Mouse (Mus musculus): ENCODE measurements around the gene Hbb-bt. TPM values are rescaled to one million over a fixed set of nuclear protein-coding genes. Genes with fewer than 3 reads are reported as not detected.
"Not testable (repeated sequence)": the region's sequence is repeated elsewhere in the genome, so short reads cannot be mapped to it uniquely, and the experiment has no call there.

Hbb-bt gene
- total RNA-seq, 1 experiment from 2014 or later, result 18.6 TPM

DNA sequence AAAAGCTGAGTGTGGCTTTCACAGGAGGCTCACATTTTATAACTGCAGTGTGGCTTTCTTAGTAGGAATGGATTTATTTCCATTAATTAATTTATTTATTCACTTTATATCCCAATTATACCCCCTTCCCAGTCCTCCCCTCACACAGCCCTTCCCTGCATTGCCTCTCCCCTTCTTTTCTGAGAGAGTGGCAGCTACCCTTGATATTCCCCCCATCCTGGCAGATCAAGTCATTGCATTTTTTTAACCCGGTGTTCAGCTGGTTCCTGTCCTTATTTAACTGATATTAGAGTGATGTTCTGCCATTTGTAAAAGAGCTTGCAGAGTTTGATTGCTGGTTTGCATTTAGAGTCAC, 4.0 kb downstream of the Hbb-bt start:
- ATAC-seq (replicated peaks; ENCODE audit: low read depth, poor library complexity, severe bottlenecking), result no peak

DNA sequence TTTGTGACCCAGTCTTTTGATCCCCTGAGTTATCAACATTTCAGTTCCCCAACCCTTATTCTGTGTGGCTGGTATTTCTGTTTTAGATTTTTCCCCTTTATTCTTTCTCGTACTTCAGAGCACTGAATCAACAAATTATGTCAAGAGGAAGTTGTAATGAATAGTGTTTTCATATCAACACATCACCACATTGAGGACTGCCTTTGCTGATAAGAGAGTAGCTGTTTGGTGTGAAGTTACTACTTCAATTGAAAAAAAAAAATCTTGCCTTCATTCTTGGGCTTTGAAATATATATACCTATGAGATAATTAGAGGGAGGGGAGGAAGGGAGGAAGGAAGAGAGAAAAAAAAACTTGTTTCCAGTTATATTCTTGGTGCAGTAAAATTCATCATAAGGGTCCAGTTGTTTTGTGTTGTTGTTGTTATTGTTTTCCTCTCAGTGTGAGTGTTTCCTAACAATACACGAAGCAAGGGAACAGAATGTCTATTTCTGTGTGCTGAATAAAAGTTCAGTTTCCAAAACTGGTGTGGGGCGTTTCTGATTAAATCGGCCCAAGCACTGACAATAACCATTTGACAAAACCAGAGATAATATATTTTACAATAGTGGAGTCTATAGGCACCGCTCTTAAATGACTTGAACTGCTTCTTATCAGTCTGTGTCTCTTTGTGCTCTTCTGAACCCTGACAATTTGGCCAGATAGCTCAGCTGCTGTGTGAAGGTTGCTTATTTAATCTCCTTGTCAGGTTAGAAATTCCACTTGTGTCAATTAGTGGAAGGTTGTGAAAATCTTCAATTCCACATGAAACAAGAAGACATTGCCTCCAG, 4.6 kb downstream of the Hbb-bt start:
- ATAC-seq (replicated peaks; ENCODE audit: low read depth, poor library complexity, severe bottlenecking), result peak; percentile 57

DNA sequence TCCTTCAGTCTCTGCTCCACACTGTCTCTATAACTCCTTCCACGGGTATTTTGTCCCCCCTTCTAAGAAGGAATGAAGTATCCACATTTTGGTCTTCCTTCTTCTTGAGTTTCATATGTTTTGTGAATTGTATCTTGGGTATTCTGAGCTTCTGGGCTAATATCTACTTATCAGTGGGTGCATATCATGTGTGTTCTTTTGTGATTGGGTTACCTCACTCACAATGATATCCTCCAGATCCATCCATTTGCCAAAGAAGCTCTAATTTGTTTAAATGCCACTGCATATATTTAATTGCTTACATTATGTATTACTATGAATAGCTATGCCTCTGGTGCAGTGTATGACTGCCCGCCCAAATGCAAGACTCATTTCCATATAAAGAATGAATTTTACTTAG, 5.7 kb downstream of the Hbb-bt start:
- ATAC-seq (replicated peaks; ENCODE audit: low read depth, poor library complexity, severe bottlenecking), result not testable (repeated sequence)

DNA sequence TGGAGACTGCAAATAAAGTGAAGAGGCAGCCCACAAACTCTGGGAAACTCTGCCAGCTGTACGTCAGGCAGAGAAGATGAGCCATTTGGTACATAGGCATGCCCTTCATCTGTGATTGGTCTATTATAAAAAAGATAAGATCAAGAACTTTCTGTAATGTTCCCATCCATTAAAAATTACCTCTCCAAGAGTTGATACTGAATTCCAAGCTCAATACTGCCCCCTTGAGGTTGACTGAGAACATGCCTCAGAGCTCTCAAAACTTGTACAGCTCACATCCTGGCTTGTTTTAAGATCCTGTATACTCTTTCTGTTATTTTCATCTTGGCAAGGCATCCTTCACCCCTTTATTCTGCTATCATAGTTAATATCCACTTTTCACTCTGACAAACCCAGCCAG, 6.9 kb downstream of the Hbb-bt start:
- peak; percentile 65 for ATAC-seq (replicated peaks; ENCODE audit: low read depth, poor library complexity, severe bottlenecking)

DNA sequence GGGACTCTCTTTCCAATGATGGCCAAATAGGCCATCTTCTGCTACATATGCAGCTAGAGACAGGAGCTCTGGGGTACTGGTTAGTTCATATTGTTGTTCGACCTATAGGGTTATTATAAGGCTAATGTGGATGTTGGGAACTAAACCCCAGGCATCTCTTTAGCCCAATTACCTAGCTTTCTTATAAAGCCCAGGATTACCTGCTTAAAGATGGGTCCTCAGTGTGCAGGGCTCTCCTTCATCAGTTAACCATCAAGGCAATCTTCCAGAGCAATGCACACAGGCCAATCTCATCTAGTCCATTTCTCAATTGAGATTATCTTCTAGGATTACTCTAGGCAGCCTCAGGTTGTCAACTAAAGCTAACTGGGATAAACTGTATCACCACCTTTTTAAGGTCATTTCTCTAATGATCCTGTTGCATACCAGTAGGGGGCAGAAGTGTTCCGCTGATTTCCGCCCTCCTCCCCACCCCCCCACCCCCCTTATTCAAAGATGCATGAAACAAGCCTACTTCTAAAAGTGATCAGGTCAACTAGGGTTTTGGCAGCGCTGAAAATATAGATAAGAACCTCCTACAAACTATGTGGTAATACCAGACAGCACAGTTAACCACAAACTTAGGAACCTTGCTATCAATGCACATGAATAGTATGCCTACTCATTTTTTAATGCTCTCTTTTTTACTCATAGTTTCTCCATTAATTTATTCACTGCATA, 21.0 kb downstream of the Hbb-bt start:
- peak; percentile 100 for ATAC-seq (replicated peaks; ENCODE audit: low read depth, poor library complexity, severe bottlenecking)

DNA sequence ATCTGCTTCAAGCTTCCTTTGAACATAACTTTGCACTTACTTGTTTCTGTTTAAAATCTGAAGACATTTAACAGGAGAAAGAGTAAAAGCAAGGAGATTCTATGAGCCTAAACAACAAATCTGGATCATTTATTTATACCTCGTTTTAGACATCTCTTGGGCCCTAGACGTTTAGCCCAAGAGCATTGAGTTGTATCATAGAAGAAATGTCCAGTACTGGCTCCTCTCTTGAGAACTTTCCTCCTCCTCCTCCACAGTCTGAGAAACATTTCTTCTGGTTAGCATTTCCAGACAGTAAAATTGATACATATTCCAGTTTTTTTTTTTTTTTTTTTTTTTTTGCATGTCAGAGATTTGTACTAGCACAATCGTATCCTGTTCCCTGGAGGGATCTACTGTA, 22.1 kb downstream of the Hbb-bt start, which contains the start of gene Olfr67:
Olfr67 (minus strand) TSS at position 101 of the 400 bp plus-strand sequence.
- no peak for ATAC-seq (replicated peaks; ENCODE audit: low read depth, poor library complexity, severe bottlenecking)

DNA sequence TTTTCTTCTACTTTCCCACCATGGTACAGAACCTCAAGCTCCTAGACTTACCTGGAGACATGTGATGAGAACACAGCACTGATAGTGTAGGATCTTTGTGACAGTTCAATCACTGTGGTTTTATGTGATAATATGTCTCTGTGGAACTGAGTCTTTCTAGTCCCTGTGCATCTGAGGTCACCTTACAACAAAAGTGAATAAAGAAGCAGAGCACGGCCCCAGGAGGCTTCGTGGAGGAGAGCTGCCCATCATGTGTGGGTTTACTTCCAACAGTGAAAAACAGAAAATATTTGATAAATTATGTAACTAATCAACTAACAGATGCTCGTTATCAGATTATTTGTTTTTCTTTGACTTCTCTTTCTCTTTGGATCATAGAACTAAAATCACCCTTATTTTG, 34.2 kb downstream of the Hbb-bt start, which contains the start of gene Olfr68:
Olfr68 (minus strand) TSS at position 101 of the 400 bp plus-strand sequence.
- ATAC-seq (replicated peaks; ENCODE audit: low read depth, poor library complexity, severe bottlenecking), result no peak

DNA sequence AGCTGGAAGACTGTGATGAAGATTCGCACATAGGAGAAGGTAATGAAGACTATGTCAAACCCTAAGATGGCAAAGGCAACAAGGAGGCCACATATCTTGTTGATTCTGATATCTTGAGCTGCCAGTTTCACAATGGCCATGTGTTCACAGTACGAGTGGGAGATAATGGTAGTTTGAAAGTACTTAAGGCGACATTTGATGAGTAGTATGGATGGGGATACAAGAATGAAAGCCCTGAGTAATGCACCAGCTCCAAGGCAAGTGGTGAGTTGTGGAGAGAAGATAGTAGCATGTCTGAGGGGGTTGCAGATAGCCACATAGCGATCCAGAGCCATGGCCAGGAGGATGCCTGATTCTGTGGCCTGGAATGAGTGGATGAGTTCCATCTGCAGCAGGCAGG, 36.1 kb downstream of the Hbb-bt start:
- peak; percentile 52; the same call in 1 of the 2 replicates for ATAC-seq (replicated peaks; ENCODE audit: low read depth, poor library complexity, severe bottlenecking)

DNA sequence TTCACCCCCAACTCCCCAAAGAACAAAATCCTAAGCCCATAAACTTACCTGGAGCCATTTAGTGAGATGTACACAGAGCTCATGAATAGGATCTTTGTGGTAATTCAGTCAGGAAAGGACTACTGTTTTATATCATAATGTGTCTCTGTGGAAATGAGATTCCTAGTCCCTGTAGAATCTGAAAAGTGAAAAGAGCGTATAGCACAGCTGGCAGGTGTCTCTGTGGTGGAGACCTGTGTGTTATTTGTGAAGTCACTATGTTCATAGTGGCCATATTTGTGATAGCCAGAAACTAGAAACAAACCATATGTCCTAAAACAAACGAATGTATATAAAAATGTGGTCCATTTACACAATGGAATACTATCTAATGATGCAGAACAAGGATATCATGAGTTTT, 42.3 kb downstream of the Hbb-bt start, which contains the start of gene Olfr69:
Olfr69 (minus strand) TSS at position 101 of the 400 bp plus-strand sequence.
- ATAC-seq (replicated peaks; ENCODE audit: low read depth, poor library complexity, severe bottlenecking), result no peak

DNA sequence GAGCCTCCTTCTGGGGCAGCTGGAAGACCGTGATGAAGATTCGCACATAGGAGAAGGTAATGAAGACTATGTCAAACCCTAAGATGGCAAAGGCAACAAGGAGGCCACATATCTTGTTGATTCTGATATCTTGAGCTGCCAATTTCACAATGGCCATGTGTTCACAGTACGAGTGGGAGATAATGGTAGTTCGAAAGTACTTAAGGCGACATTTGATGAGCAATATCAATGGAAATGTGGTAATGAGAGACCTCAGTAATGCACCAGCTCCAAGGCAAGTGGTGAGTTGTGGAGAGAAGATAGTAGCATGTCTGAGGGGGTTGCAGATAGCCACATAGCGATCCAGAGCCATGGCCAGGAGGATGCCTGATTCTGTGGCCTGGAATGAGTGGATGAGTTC, 46.1 kb downstream of the Hbb-bt start:
- ATAC-seq (replicated peaks; ENCODE audit: low read depth, poor library complexity, severe bottlenecking), result peak; percentile 71

Other genes with a start within 250 kb of the Hbb-bt start
- gene Olfr616, start 244.9 kb downstream of the Hbb-bt start, total RNA-seq (2017), result not detected in 2 replicates
- gene Olfr617, start 240.9 kb downstream of the Hbb-bt start, total RNA-seq (2017), result not detected in 2 replicates
- not detected in 2 replicates for gene Olfr618, start 223.9 kb downstream of the Hbb-bt start, total RNA-seq (2017)
- not detected in 2 replicates for gene Olfr619, start 213.4 kb downstream of the Hbb-bt start, total RNA-seq (2017)
- gene Olfr620, start 201.5 kb downstream of the Hbb-bt start, total RNA-seq (2017), result not detected in 2 replicates
- not detected in 2 replicates for gene Olfr622, start 171.3 kb downstream of the Hbb-bt start, total RNA-seq (2017)
- gene Olfr623, start 150.3 kb downstream of the Hbb-bt start, total RNA-seq (2017), result not detected in 2 replicates
- gene Olfr624, start 142.8 kb downstream of the Hbb-bt start, total RNA-seq (2017), result under 0.01 TPM in 1 of 2 replicates, not detected in the other
- not detected in 2 replicates for gene Olfr625-ps1, start 131.3 kb downstream of the Hbb-bt start, total RNA-seq (2017)
- gene Olfr243, start 99.3 kb downstream of the Hbb-bt start, total RNA-seq (2017), result not detected in 2 replicates
- gene Olfr628, start 83.6 kb downstream of the Hbb-bt start, total RNA-seq (2017), result not detected in 2 replicates
- not detected in 2 replicates for gene Olfr629, start 69.1 kb downstream of the Hbb-bt start, total RNA-seq (2017)
- gene Olfr630, start 56.7 kb downstream of the Hbb-bt start, total RNA-seq (2017), result not detected in 2 replicates
- gene Olfr69, start 42.4 kb downstream of the Hbb-bt start, total RNA-seq (2017), result not detected in 2 replicates
- gene Olfr68, start 34.3 kb downstream of the Hbb-bt start, total RNA-seq (2017), result not detected in 2 replicates
- gene Olfr67, start 22.2 kb downstream of the Hbb-bt start, total RNA-seq (2017), result not detected in 2 replicates
- gene Hbb-bs, start 14.1 kb upstream of the Hbb-bt start, total RNA-seq (2017), result 16.6 and 33.2 TPM in 2 replicates
- gene Hbb-bh2, start 26.5 kb upstream of the Hbb-bt start, total RNA-seq (2017), result not detected in 2 replicates
- gene Hbb-bh1, start 29.2 kb upstream of the Hbb-bt start, total RNA-seq (2017), result not detected in 2 replicates
- gene Hbb-y, start 39.2 kb upstream of the Hbb-bt start, total RNA-seq (2017), result 2.9 TPM in 1 of 2 replicates, not detected in the other
- gene Olfr66, start 72.3 kb upstream of the Hbb-bt start, total RNA-seq (2017), result not detected in 2 replicates
- not detected in 2 replicates for gene Olfr64, start 80.5 kb upstream of the Hbb-bt start, total RNA-seq (2017)
- not detected in 2 replicates for gene Olfr65, start 89.5 kb upstream of the Hbb-bt start, total RNA-seq (2017)
- gene Olfr631, start 114.8 kb upstream of the Hbb-bt start, total RNA-seq (2017), result not detected in 2 replicates
- gene Olfr632, start 120.4 kb upstream of the Hbb-bt start, total RNA-seq (2017), result not detected in 2 replicates
- gene Olfr633, start 130.4 kb upstream of the Hbb-bt start, total RNA-seq (2017), result not detected in 2 replicates
- gene Olfr635, start 157.2 kb upstream of the Hbb-bt start, total RNA-seq (2017), result not detected in 2 replicates
- gene Olfr638, start 184.8 kb upstream of the Hbb-bt start, total RNA-seq (2017), result not detected in 2 replicates
- gene Olfr639, start 203.3 kb upstream of the Hbb-bt start, total RNA-seq (2017), result not detected in 2 replicates
- not detected in 2 replicates for gene Olfr640, start 211.6 kb upstream of the Hbb-bt start, total RNA-seq (2017)
- not detected in 2 replicates for gene Olfr641, start 221.4 kb upstream of the Hbb-bt start, total RNA-seq (2017)
- not detected in 2 replicates for gene Olfr642, start 238.7 kb upstream of the Hbb-bt start, total RNA-seq (2017)
- not detected in 2 replicates for gene 4930516K23Rik, start 247.4 kb upstream of the Hbb-bt start, total RNA-seq (2017)

Data from common myeloid progenitor, adult 5-6 weeks (primary cell).